Mouse (Mus musculus) CH12.LX (cell line): ENCODE results near the gene Tmod3.

Experiments used
- CTCF ChIP-seq, 2 experiments: IDR thresholded peaks in 1 of 2; conservative IDR thresholded peaks in 1 of 2; 2 replicates each; pipeline ENCODE4 v1.5.1; 2011 to 2012; ENCODE audit warnings: low read depth in 2 of 2, low read length in 2 of 2, improper control_type of control experiment in 1 of 2, inconsistent platforms in 1 of 2, mild to moderate bottlenecking in 1 of 2, moderate library complexity in 1 of 2
- MAX ChIP-seq: IDR thresholded peaks from 2 replicates; pipeline ENCODE4 v1.6.1; 2011; ENCODE audit warnings: low read length, improper control_type of control experiment
- POLR2A ChIP-seq: IDR thresholded peaks from 2 replicates; pipeline ENCODE4 v1.6.1; 2011; ENCODE audit warnings: low read depth, mild to moderate bottlenecking, improper control_type of control experiment, low read length

- no peak for TF ChIP-seq MAX
- no peak for TF ChIP-seq POLR2A
- no peak for TF ChIP-seq CTCF (conservative IDR thresholded peaks at IDR 0.05 in 1 of 2, IDR thresholded peaks at IDR 0.05 in 1 of 2; ENCODE audit: low read depth in 2 of 2, low read length in 2 of 2)
Observed at GRCm38 (mm10) chr9:75589850-75590790, 30.7 kb upstream of the Tmod3 start.
